ENCODE assay signal across 8 mouse cellular contexts in genomic region chr11:100646265-100646664, GRCm38 (mm10). TPM values are rescaled to one million over a fixed set of nuclear protein-coding genes. Genes with fewer than 3 reads are reported as not detected.
DNase-seq lines count a peak whose midpoint lies in the region; ATAC-seq and TF ChIP-seq lines count a peak whose summit lies in the region.

No protein-coding gene starts in this region.

- WGBS in neural tube, embryonic 15.5 days, result 7% methylated on average over 1 of the region's 1 CpGs

- no peak for DNase-seq in gastrocnemius, adult 2 months
- DNase-seq in gastrocnemius, adult 8-10 months (ENCODE audit: low spot score in 2 of 2), result no peak
- peak; percentile 60 for DNase-seq in neural tube, embryonic 10.5 days (ENCODE audit: extremely low spot score, low spot score)
- peak; percentile 48 for DNase-seq in embryo, embryonic 9.5 days (ENCODE audit: extremely low spot score)
- DNase-seq in lung, postnatal 36 days, result peak; percentile 66
- peak; percentile 17 for DNase-seq in yolk sac, embryonic 10.5 days (ENCODE audit: low spot score)
- no peak for DNase-seq in gastrocnemius, postnatal 36 days

- no peak overlapping the region for H3K27ac ChIP-seq in gastrocnemius, adult 2 months
- no peak overlapping the region for H3K27ac ChIP-seq in neural tube, embryonic 15.5 days (replicated peaks)

- H3K9ac ChIP-seq in neural tube, embryonic 15.5 days (replicated peaks), result no peak overlapping the region

- no peak for ATAC-seq in neural tube, embryonic 15.5 days (ENCODE audit: low FRiP score)

- peaks cover 14% of the 10 kb centered on the region for H3K4me1 ChIP-seq in neural tube, embryonic 15.5 days

- intact Hi-C loops in gastrocnemius, adult 2 months (cut with DNase I), result no loop called here
- intact Hi-C loops in gastrocnemius, postnatal 36 days (cut with DNase I), result no loop called here

- H3K4me2 ChIP-seq in neural tube, embryonic 15.5 days, result no peak overlapping the region

- no peak overlapping the region for H3K4me3 ChIP-seq in gastrocnemius, adult 2 months
- no peak overlapping the region for H3K4me3 ChIP-seq in neural tube, embryonic 15.5 days (replicated peaks)

- peaks cover 26% of the 10 kb centered on the region for H3K27me3 ChIP-seq in neural tube, embryonic 15.5 days (replicated peaks)

- peak; percentile 51 for TF ChIP-seq CTCF in gastrocnemius, adult 2 months (IDR thresholded peaks at IDR 0.05)

- no peaks in the 10 kb centered on the region for H3K9me3 ChIP-seq in neural tube, embryonic 15.5 days (replicated peaks)

- H3K36me3 ChIP-seq in neural tube, embryonic 15.5 days, result no peaks in the 10 kb centered on the region

RNA-seq across cellular contexts. Expression of gene Dnajc7, which starts 26.3 kb away (rescaled TPM):
- 100 to 1,000 TPM; 116 TPM for total RNA-seq in gastrocnemius, adult 2 months (2021)
- 100 to 1,000 TPM in 2 of 4 experiments, 10 to 100 TPM in 2; 79.4 to 106 (median 95.5) TPM for total RNA-seq in gastrocnemius, adult 8-10 months (2022)
- polyA plus RNA-seq in neural tube, embryonic 15.5 days (2015; fragmentation: Nextera tagmentation; extraction: Ambion mirVana), result 287 and 298 TPM in 2 replicates
- total RNA-seq in gastrocnemius, postnatal 36 days (2021), result 100 to 1,000 TPM; 105 to 110 TPM

RNA-seq across cellular contexts. Expression of gene Nkiras2, which starts 27.2 kb away (rescaled TPM):
- 10 to 100 TPM; 15.3 to 21.9 TPM for total RNA-seq in gastrocnemius, adult 2 months (2021)
- 10 to 100 TPM; 18.1 to 18.9 (median 18.6) TPM for total RNA-seq in gastrocnemius, adult 8-10 months (2022)
- 90.1 and 96.3 TPM in 2 replicates for polyA plus RNA-seq in neural tube, embryonic 15.5 days (2015; fragmentation: Nextera tagmentation; extraction: Ambion mirVana)
- 10 to 100 TPM; 18.6 to 19.1 TPM for total RNA-seq in gastrocnemius, postnatal 36 days (2021)

RNA-seq across cellular contexts. Expression of gene Zfp385c, which starts 46.0 kb away (rescaled TPM):
- total RNA-seq in gastrocnemius, adult 2 months (2021), result under 1 TPM in 1 of 2 experiments, not detected in 1; 0.39 TPM
- total RNA-seq in gastrocnemius, adult 8-10 months (2022), result under 1 TPM in 2 of 4 experiments, not detected in 2; 0.11 to 0.58 TPM
- polyA plus RNA-seq in neural tube, embryonic 15.5 days (2015; fragmentation: Nextera tagmentation; extraction: Ambion mirVana), result 0.77 TPM in 2 replicates
- under 1 TPM; 0.25 to 0.38 TPM for total RNA-seq in gastrocnemius, postnatal 36 days (2021)

RNA-seq across cellular contexts. Expression of gene Dhx58, which starts 57.8 kb away (rescaled TPM):
- under 1 TPM; 0.38 to 0.39 TPM for total RNA-seq in gastrocnemius, adult 2 months (2021)
- under 1 TPM; 0.27 to 0.70 (median 0.28) TPM for total RNA-seq in gastrocnemius, adult 8-10 months (2022)
- polyA plus RNA-seq in neural tube, embryonic 15.5 days (2015; fragmentation: Nextera tagmentation; extraction: Ambion mirVana), result 2.7 and 4.4 TPM in 2 replicates
- total RNA-seq in gastrocnemius, postnatal 36 days (2021), result 1 to 10 TPM; 1.0 to 1.1 TPM

Comparison
In these comparisons a context has a peak if more than half of its experiments do, and no peak if none do; other contexts are left out.
1. DNase-seq: peak in neural tube, embryonic 10.5 days (single experiment), embryo, embryonic 9.5 days (single experiment), lung, postnatal 36 days (single experiment) and yolk sac, embryonic 10.5 days (single experiment); none in gastrocnemius, adult 2 months (single experiment), gastrocnemius, adult 8-10 months (0 of 2) and gastrocnemius, postnatal 36 days (0 of 2).